Mouse (Mus musculus): Measurements from ENCODE around the gene Irs2. TPM values are rescaled to one million over a fixed set of nuclear protein-coding genes. Genes with fewer than 3 reads are reported as not detected.

Gene Irs2
- total and polyA plus RNA-seq, 2 experiments = 4.8 to 8.6 TPM

DNA sequence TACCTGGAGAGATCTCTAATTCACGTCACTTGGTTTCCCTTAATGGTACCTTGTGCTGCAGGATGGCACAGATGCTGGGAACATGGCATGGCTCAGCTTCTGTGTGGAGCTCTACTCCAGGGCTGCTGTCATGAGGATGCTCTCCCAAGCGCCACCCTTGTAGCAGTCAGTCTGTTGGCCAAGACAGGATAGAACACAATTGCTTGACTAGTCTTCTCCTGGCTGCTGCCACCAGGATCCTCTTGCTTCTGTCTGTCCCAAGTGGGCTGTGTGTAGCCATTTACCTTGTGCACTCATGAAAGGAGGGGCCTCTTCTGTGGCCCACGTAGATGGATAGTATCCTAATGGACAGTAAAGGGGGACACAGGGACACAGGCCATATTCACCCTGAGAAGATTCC, 28.5 kb upstream of the Irs2 start:
- Histone ChIP-seq H3K9ac (ENCODE audit: low read depth, low read length) (no peak overlapping the region), H3K27ac (replicated peaks; ENCODE audit: insufficient read depth, low read depth, low read length) (no peak overlapping the region), H3K79me2 (ENCODE audit: control insufficient read depth, insufficient read depth, low read length) (no peaks in the 10 kb centered on the region), H3K36me3 (ENCODE audit: control insufficient read depth, insufficient read depth, low read length) (no peaks in the 10 kb centered on the region), H3K4me1 (ENCODE audit: control insufficient read depth, insufficient read depth, low read length) (peaks cover 6% of the 10 kb centered on the region), H3K27me3 (ENCODE audit: control insufficient read depth, insufficient read depth, low read length) (no peaks in the 10 kb centered on the region), H3K4me3 (ENCODE audit: insufficient read depth, low read depth, low read length) (no peak overlapping the region)
- no peak for DNase-seq (ENCODE audit: extremely low read depth, low read depth, low spot score)
- WGBS = 89% methylated on average over 3 of the region's 3 CpGs
- no peak for TF ChIP-seq POLR2A (IDR thresholded peaks at IDR 0.05; ENCODE audit: extremely low read depth, insufficient read depth, low read length)
- TF ChIP-seq CTCF (IDR thresholded peaks at IDR 0.05; ENCODE audit: low read depth, low read length) = no peak

DNA sequence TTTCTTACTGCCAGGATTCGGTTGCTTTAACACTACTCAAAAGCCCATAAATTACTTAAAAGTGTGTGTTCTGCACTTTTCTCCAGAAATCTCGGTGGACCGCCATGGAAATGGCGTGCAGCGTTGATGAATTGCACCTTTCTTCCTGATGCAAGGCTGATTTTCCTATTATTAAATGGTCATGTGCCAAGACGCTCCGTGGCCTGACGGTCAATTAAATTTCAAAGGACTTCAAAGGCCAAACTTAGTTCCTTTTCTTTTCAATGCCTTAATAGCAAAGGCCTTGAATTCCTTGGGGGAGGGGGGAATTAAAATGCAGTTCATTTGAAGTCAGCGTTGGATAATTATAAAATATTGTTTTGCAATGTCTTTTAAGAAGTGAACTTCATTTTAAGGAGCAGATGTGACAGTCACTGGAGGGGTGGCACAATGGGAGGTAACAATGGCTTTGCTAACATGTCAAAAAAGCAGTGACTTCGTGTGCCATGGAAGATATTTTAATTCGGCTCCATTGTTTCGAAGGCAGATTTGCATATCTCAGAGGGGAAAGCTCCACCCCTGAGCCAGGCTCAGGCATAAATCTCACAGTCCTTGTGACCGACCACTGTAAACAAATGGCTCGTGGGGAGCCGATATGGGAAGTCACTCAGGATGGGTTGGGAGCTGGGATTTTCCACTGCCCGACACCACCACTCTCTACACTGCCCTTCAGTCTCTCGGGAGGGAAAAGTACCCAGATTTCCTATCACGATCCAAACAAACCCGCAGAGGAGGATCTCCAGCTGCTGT, 27.6 kb upstream of the Irs2 start:
- H3K27me3 ChIP-seq (ENCODE audit: control insufficient read depth, insufficient read depth, low read length) = no peaks in the 10 kb centered on the region
- peaks cover 6% of the 10 kb centered on the region for H3K4me1 ChIP-seq (ENCODE audit: control insufficient read depth, insufficient read depth, low read length)
- H3K9ac ChIP-seq (ENCODE audit: low read depth, low read length) = no peak overlapping the region
- 67% methylated on average over 19 of the region's 19 CpGs for WGBS
- H3K27ac ChIP-seq (replicated peaks; ENCODE audit: insufficient read depth, low read depth, low read length) = no peak overlapping the region
- H3K79me2 ChIP-seq (ENCODE audit: control insufficient read depth, insufficient read depth, low read length) = no peaks in the 10 kb centered on the region
- TF ChIP-seq POLR2A (IDR thresholded peaks at IDR 0.05; ENCODE audit: extremely low read depth, insufficient read depth, low read length) = no peak
- no peak for TF ChIP-seq CTCF (IDR thresholded peaks at IDR 0.05; ENCODE audit: low read depth, low read length)
- no peaks in the 10 kb centered on the region for H3K36me3 ChIP-seq (ENCODE audit: control insufficient read depth, insufficient read depth, low read length)
- H3K4me3 ChIP-seq (ENCODE audit: insufficient read depth, low read depth, low read length) = no peak overlapping the region
- DNase-seq (ENCODE audit: extremely low read depth, low read depth, low spot score) = no peak

DNA sequence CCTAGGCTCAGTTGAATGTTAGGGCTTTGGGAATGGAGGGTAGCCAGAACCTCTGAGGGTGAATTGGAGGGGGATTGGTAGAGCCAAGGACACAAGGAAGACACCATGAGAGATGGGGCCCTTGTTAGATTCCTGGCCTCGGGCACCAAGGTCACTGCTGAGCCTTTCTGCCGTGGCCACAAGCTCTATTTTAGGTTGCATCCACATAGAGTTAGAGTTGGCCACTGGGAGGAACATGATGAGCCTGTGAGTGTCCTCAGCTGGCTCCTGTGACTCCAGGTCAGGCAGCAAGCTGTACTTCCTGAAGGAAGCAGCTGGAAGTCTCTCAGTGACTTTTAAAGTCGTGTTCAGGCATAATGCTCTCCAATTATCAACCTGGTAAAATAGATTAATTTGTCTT, 16.6 kb upstream of the Irs2 start:
- Histone ChIP-seq H3K4me3 (ENCODE audit: insufficient read depth, low read depth, low read length) (no peak overlapping the region), H3K79me2 (ENCODE audit: control insufficient read depth, insufficient read depth, low read length) (no peaks in the 10 kb centered on the region), H3K9ac (ENCODE audit: low read depth, low read length) (no peak overlapping the region), H3K4me1 (ENCODE audit: control insufficient read depth, insufficient read depth, low read length) (peaks cover 8% of the 10 kb centered on the region), H3K36me3 (ENCODE audit: control insufficient read depth, insufficient read depth, low read length) (no peaks in the 10 kb centered on the region), H3K27ac (replicated peaks; ENCODE audit: insufficient read depth, low read depth, low read length) (no peak overlapping the region), H3K27me3 (ENCODE audit: control insufficient read depth, insufficient read depth, low read length) (no peaks in the 10 kb centered on the region)
- no peak for TF ChIP-seq POLR2A (IDR thresholded peaks at IDR 0.05; ENCODE audit: extremely low read depth, insufficient read depth, low read length)
- TF ChIP-seq CTCF (IDR thresholded peaks at IDR 0.05; ENCODE audit: low read depth, low read length) = no peak
- 65% methylated on average over 3 of the region's 3 CpGs for WGBS
- DNase-seq (ENCODE audit: extremely low read depth, low read depth, low spot score) = no peak

DNA sequence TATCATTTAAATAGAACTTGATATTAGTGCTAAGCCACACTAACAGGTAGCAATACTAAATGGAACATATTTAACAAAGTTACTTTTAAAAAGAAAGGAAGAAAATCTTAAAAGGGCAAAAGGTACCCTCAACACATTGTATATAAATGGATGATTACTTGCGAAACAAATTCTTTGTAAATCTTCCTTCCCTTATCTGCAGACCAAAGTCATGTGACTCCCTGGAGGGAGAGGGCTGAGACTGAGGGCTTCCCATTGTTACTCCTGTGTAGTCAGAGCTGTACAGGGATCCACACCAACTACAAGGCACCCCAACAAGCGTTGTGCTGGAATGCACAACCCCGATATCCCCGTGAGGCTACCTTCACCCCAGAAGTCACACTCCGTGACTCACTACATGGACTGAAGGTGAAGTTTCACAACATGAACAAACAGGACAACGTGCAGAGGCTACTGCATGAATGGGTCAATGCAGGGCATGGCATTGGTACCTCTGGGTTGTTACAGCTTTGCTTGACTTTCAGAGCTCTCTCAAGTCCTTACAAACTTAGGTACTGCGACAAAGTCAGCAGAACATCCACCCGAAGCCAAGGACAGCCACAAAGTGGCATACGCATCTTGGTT, 12.8 kb upstream of the Irs2 start:
- TF ChIP-seq POLR2A (IDR thresholded peaks at IDR 0.05; ENCODE audit: extremely low read depth, insufficient read depth, low read length) (no peak), CTCF (IDR thresholded peaks at IDR 0.05; ENCODE audit: low read depth, low read length) (no peak)
- 21% methylated on average over 9 of the region's 9 CpGs for WGBS
- peak overlapping the region; percentile 34; the same call in 1 of the 2 replicates for H3K27ac ChIP-seq (replicated peaks; ENCODE audit: insufficient read depth, low read depth, low read length)

DNA sequence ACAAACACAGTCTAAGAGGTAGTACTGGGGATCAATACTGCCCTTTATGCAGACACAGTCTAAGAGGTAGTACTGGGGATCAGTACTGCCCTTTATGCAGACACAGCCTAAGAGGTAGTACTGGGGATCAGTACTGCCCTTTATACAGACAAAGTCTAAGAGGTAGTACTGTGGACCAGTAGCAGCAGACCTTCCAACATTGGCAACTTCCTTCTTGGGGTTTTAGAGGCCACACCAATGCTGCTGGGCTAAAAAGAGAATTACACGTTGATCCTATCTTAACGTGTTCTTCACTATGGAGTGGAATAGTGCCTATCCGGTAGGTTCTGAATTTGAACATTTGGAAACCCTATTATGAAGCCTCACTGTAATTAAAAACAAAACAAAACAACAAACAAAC, 7.4 kb upstream of the Irs2 start:
- WGBS = 84% methylated on average over 3 of the region's 3 CpGs
- Histone ChIP-seq H3K79me2 (ENCODE audit: control insufficient read depth, insufficient read depth, low read length) (no peaks in the 10 kb centered on the region), H3K4me3 (ENCODE audit: insufficient read depth, low read depth, low read length) (no peak overlapping the region), H3K9ac (ENCODE audit: low read depth, low read length) (no peak overlapping the region), H3K36me3 (ENCODE audit: control insufficient read depth, insufficient read depth, low read length) (no peaks in the 10 kb centered on the region), H3K27me3 (ENCODE audit: control insufficient read depth, insufficient read depth, low read length) (no peaks in the 10 kb centered on the region), H3K4me1 (ENCODE audit: control insufficient read depth, insufficient read depth, low read length) (peaks cover 10% of the 10 kb centered on the region), H3K27ac (replicated peaks; ENCODE audit: insufficient read depth, low read depth, low read length) (no peak overlapping the region)
- DNase-seq (ENCODE audit: extremely low read depth, low read depth, low spot score) = peak; percentile 29
- TF ChIP-seq CTCF (IDR thresholded peaks at IDR 0.05; ENCODE audit: low read depth, low read length) (no peak), POLR2A (IDR thresholded peaks at IDR 0.05; ENCODE audit: extremely low read depth, insufficient read depth, low read length) (no peak)

More for the DNA sequence above, 12.8 kb upstream of the Irs2 start:
- Histone ChIP-seq H3K4me1 (ENCODE audit: control insufficient read depth, insufficient read depth, low read length) (peaks cover 8% of the 10 kb centered on the region), H3K79me2 (ENCODE audit: control insufficient read depth, insufficient read depth, low read length) (no peaks in the 10 kb centered on the region), H3K4me3 (ENCODE audit: insufficient read depth, low read depth, low read length) (no peak overlapping the region), H3K36me3 (ENCODE audit: control insufficient read depth, insufficient read depth, low read length) (no peaks in the 10 kb centered on the region), H3K9ac (ENCODE audit: low read depth, low read length) (no peak overlapping the region), H3K27me3 (ENCODE audit: control insufficient read depth, insufficient read depth, low read length) (no peaks in the 10 kb centered on the region)
- DNase-seq (ENCODE audit: extremely low read depth, low read depth, low spot score) = peak; percentile 98

DNA sequence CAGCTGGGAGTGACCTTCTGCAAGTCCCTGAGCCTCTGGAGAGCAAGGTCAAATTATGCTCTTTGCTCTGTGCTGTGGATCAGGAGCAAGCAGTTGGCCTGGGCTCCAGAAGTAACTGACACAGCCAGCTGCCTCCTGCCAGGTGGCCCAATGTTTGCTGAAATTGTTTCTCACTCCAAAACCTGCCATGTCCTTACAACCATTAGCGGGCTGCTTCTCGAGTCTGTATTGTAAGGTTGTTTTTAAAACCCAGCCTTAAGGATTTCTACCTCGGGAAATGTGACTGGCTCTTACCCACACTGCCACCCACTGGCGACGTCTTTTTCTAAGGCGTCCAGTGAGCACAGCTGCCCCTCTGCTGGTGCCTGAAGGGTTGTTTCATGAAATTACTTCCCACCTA, 5.0 kb upstream of the Irs2 start:
- peak; percentile 89 for DNase-seq (ENCODE audit: extremely low read depth, low read depth, low spot score)
- no peaks in the 10 kb centered on the region for H3K36me3 ChIP-seq (ENCODE audit: control insufficient read depth, insufficient read depth, low read length)
- H3K27me3 ChIP-seq (ENCODE audit: control insufficient read depth, insufficient read depth, low read length) = no peaks in the 10 kb centered on the region
- no peak overlapping the region for H3K9ac ChIP-seq (ENCODE audit: low read depth, low read length)
- TF ChIP-seq POLR2A (IDR thresholded peaks at IDR 0.05; ENCODE audit: extremely low read depth, insufficient read depth, low read length) (no peak), CTCF (IDR thresholded peaks at IDR 0.05; ENCODE audit: low read depth, low read length) (peak; percentile 61)
- H3K4me3 ChIP-seq (ENCODE audit: insufficient read depth, low read depth, low read length) = no peak overlapping the region
- 0 out of 2 replicates have a peak, but pooled peaks cover under 1% of the 10 kb centered on the region for H3K79me2 ChIP-seq (ENCODE audit: control insufficient read depth, insufficient read depth, low read length)
- 7% methylated on average over 6 of the region's 6 CpGs for whole genome bisulfite sequencing
- H3K4me1 ChIP-seq (ENCODE audit: control insufficient read depth, insufficient read depth, low read length) = peaks cover 13% of the 10 kb centered on the region
- H3K27ac ChIP-seq (replicated peaks; ENCODE audit: insufficient read depth, low read depth, low read length) = 0 out of 2 replicates have a peak overlapping the region, but pooled peaks have one; percentile 2
